Mouse (Mus musculus) lung, postnatal 10 days (tissue): ENCODE data around the gene Gm1553.

Experiments used
- DNase-seq: peaks from one replicate; pipeline ENCODE4 v3.0.0; 2021

Gene Gm1553

GRCm38 (mm10) chr10:82492518-82492917 is at the start of gene Gm1553:
Gm1553 (minus strand) TSS chr10:82492618.
- DNase-seq: no peak
